ENCODE assay signal across 8 mouse cellular contexts in genomic region chr5:4962063-4962610, GRCm38 (mm10).
DNase-seq lines count a peak whose midpoint lies in the region; ATAC-seq lines count a peak whose summit lies in the region.

No protein-coding gene starts in this region.

- ATAC-seq in activated CD4-positive, CD25-positive, alpha-beta regulatory T cell, adult 4 months = peak; percentile 57
- ATAC-seq in hindbrain, embryonic 16.5 days = peak; percentile 94

- no peaks in the 10 kb centered on the region for H3K4me1 ChIP-seq in hindbrain, embryonic 16.5 days (ENCODE audit: control insufficient read depth, insufficient read depth, low read depth, low read length)

- H3K4me2 ChIP-seq in hindbrain, embryonic 16.5 days (ENCODE audit: low read length) = no peak overlapping the region

- no peak overlapping the region for H3K9ac ChIP-seq in hindbrain, embryonic 16.5 days (ENCODE audit: low read depth, low read length)

- H3K36me3 ChIP-seq in hindbrain, embryonic 16.5 days (ENCODE audit: control insufficient read depth, insufficient read depth, low read length) = no peaks in the 10 kb centered on the region

- H3K9me3 ChIP-seq in hindbrain, embryonic 16.5 days (ENCODE audit: control insufficient read depth, low read length) = no peaks in the 10 kb centered on the region

- no peak overlapping the region for H3K4me3 ChIP-seq in hindbrain, embryonic 16.5 days (ENCODE audit: low read length)

- DNase-seq in cerebellum, postnatal 10 days = peak; percentile 86 to 94
- peak; percentile 30 to 62 for DNase-seq in frontal cortex, postnatal 36 days (ENCODE audit: low spot score in 2 of 2)
- peak; percentile 27 to 31 for DNase-seq in layer of hippocampus, postnatal 25 days (ENCODE audit: extremely low spot score in 1 of 2, low spot score in 1 of 2)
- peak; percentile 76 for DNase-seq in lung, postnatal 14 days
- peak; percentile 96 for DNase-seq in retina, embryonic 14.5 days (ENCODE audit: low spot score)
- DNase-seq in T-cell, adult 2 months (ENCODE audit: low spot score) = no peak

- H3K27me3 ChIP-seq in hindbrain, embryonic 16.5 days (replicated peaks; ENCODE audit: control insufficient read depth, insufficient read depth, low read length) = no peaks in the 10 kb centered on the region

- H3K27ac ChIP-seq in hindbrain, embryonic 16.5 days (ENCODE audit: low read depth, low read length) = no peak overlapping the region

- 45% methylated on average over 15 of the region's 15 CpGs for WGBS in hindbrain, embryonic 16.5 days
